Mouse (Mus musculus): Measurements from ENCODE around the gene Zeb2.

GRCm38 (mm10) chr2:45093479-45093878, 23.7 kb downstream of the Zeb2 start:
- TF ChIP-seq CTCF (IDR thresholded peaks at IDR 0.05; ENCODE audit: insufficient read depth, low read length), result no peak
- no peak for TF ChIP-seq POLR2A (IDR thresholded peaks at IDR 0.05; ENCODE audit: borderline replicate concordance, extremely low read depth, low read depth, low read length)
